Mouse (Mus musculus) thymus, postnatal 14 days (tissue): Measurements from ENCODE around the gene Traf4.

Source experiments
- DNase-seq: peaks from one replicate; pipeline ENCODE4 v3.0.0; 2021

The Traf4 gene

GRCm38 (mm10) chr11:78182450-78182849 is 17.1 kb upstream of the Traf4 start:
- DNase-seq, result no peak

GRCm38 (mm10) chr11:78181830-78182357 is 16.5 kb upstream of the Traf4 start:
- no peak for DNase-seq

GRCm38 (mm10) chr11:78180081-78180761 is 14.8 kb upstream of the Traf4 start:
- DNase-seq, result no peak

GRCm38 (mm10) chr11:78179438-78179999 is 14.1 kb upstream of the Traf4 start:
- no peak for DNase-seq

- peak; percentile 50 for DNase-seq
Measured at GRCm38 (mm10) chr11:78178859-78179437, 13.6 kb upstream of the Traf4 start.

- peak; percentile 94 for DNase-seq
Measured at GRCm38 (mm10) chr11:78177903-78178858, 12.8 kb upstream of the Traf4 start.

GRCm38 (mm10) chr11:78177437-78177836 is 12.0 kb upstream of the Traf4 start:
- peak; percentile 32 for DNase-seq

GRCm38 (mm10) chr11:78176905-78177331 is 11.5 kb upstream of the Traf4 start:
- peak; percentile 38 for DNase-seq

- peak; percentile 96 for DNase-seq
Measured at GRCm38 (mm10) chr11:78176402-78176862, 11.0 kb upstream of the Traf4 start, which contains the start of the genes Nek8 and Tlcd1. Gene Nek8, minus strand, starts transcription at chr11:78176675. Gene Tlcd1, plus strand, starts transcription at chr11:78176711.

GRCm38 (mm10) chr11:78175771-78176401 is 10.5 kb upstream of the Traf4 start:
- no peak for DNase-seq

- no peak for DNase-seq
Measured at GRCm38 (mm10) chr11:78174506-78174905, 9.1 kb upstream of the Traf4 start.

- DNase-seq, result no peak
Measured at GRCm38 (mm10) chr11:78172748-78173383, 7.5 kb upstream of the Traf4 start.

GRCm38 (mm10) chr11:78172034-78172747 is 6.8 kb upstream of the Traf4 start:
- no peak for DNase-seq

- DNase-seq, result no peak
Measured at GRCm38 (mm10) chr11:78171328-78171727, 5.9 kb upstream of the Traf4 start.

GRCm38 (mm10) chr11:78170306-78170705 is 4.9 kb upstream of the Traf4 start:
- DNase-seq, result no peak

- DNase-seq, result peak; percentile 87
Measured at GRCm38 (mm10) chr11:78168541-78169468, 3.4 kb upstream of the Traf4 start.

GRCm38 (mm10) chr11:78167257-78167959 is 2.0 kb upstream of the Traf4 start:
- no peak for DNase-seq

- no peak for DNase-seq
Measured at GRCm38 (mm10) chr11:78166640-78167039, 1.3 kb upstream of the Traf4 start.

GRCm38 (mm10) chr11:78166161-78166560 is 772 bp upstream of the Traf4 start:
- no peak for DNase-seq
